Mouse (Mus musculus) cerebellum, adult 18-20 months (tissue): ENCODE results near the gene Gpr37l1.

Experiments used
- DNase-seq, 2 experiments: peaks; one replicate each; pipeline ENCODE4 v3.0.0; 2021

The Gpr37l1 gene

DNA sequence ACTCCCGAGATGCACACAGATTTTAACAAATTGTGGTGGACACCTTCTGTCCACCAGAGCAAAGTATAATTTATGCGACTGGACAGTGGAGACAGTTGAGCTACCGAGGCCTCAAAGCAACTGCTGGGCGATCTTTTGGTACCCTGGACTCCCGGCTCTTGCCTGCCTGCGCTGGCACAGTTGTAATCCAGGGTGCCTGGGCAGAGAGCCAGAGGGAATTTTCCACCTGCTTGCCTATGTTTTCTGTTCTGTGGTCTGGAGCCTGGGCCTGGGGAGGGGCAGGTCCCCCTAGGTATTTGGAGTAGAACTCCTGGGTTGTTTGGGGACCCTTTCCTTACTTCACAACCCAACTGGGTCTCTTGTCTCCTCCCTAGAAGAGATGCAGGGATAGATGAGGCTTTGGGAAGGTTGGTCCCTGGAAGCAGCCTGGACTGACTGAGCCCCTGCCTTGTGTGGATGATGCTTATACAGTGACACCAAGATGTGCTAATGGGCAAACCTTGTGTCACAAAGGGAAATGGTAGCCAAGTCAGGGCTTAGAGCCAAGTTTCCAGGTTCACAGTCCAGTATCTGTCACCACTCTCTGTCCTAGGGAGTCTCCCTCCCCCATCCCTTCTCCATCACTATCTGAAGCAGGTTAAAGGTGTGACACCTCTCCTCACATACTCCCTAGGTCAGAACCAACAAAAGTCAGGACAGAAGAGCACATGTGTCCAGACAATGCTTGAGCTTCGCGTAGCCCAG is 14.6 kb upstream of the Gpr37l1 start:
- DNase-seq: peak; percentile 43 to 47

DNA sequence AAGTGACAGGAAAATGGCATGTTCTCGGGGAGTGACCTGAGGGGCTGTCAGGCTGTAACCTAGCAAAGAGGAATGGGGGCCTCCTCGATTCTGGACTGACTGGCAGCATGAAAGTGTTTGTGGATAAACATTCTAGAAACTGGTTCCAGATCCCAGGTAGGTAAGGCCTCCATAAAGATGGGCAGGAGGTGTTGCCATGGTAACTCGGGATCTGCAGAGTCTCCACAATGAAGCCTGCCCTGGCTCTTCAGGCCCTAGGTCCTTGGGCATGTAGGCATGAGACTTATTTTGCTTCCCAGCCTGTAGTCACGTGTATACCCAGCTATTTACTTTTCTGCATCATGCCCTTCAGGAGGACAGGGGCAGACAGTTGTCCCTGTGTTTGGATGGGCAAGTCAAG is 13.8 kb upstream of the Gpr37l1 start:
- no peak for DNase-seq

DNA sequence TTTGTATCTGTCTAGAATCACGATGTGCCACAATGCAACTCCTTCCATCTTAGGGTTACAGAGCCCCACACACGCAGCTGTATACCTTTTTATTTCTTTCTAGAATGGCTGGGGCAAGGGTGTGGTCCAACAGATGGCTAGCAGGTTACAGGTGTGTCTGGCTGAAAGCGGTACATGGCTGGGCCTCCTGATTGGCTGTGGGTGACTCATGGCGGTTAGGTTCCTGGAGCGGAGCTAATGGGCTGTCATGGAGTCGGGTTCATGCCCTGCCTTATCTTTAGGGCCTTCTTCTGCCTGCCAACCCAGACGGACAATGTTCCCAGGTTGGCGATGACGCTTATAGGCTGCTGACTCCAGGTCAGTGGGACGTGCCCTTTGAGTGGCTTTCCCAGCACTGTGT is 13.3 kb upstream of the Gpr37l1 start:
- no peak for DNase-seq

DNA sequence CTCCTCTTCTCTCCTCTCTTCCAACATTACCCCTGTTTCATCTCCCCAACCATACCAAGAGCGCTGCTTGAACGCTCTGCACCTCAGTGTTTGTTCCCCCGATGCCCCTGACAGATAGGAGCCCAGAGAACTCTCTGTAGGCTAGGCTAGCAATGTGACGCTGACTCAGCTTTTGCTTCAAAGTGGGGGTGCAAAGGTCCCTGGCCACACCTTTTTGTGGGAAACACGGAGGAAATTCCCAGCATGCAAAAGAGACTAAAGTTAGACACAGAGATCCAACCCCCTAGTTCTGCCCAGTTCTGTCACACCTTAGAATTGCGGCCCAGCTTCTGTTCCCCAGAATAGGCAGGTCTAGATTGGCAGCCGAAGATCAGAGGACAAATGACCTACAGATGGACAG is 11.4 kb upstream of the Gpr37l1 start:
- no peak for DNase-seq

DNA sequence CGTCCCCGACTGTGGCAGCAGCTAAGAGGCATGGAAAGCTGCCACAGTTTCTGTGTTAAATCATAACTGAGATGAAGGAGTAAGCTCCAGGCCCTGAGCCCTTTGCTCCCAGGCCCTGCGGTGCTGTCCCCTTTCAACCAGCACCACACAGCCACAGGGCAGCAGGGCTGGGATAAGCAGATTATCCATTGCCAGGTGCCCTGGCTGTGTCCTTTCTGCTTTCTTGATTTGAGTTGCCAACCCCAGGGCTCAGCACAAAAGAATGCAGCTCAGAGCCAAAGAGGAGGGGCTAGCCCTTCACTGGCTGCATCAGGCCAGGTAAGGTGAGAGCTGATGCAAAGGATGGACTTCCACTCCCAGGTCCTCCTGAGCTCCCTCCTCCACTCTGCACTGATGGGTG is 10.2 kb upstream of the Gpr37l1 start:
- DNase-seq: no peak

DNA sequence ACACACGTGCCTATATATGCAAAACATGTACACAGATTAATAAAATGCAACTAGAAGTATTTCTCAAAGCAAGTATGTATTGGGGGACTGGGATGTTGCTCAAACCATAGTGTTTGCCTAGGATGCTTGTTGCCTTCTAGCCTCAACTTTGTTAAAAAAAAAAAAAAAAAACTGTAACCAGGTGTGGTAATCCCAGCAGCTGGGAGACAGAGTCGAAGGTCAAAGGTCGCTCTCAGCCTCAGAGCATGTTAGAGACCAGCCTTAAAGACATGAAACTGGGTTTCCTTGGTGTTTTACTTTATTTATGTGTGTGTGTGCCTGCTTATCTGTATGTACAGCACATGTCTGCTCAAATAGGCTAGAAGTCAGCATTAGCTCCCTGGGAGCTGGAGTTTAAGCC is 7.7 kb upstream of the Gpr37l1 start:
- DNase-seq: no peak

DNA sequence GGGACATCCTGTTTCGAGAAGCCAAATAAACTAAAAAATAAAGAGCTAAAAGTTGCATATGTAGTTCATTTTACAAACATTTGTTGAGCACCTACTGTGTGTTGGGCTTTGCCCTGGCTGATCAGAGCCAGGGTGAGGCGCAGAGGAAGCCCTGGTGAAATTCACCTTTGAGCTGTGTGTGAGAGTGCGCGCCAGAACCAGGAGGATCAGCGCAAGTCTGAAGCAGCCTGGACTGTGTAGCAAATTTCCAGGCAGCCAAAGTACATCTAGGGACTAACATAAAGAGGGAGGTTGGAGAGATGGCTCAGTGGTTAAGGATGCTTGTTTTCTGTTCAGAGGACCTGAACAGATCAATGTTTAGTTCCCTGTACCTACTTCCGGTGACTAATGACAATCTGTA is 5.8 kb upstream of the Gpr37l1 start:
- DNase-seq: no peak

DNA sequence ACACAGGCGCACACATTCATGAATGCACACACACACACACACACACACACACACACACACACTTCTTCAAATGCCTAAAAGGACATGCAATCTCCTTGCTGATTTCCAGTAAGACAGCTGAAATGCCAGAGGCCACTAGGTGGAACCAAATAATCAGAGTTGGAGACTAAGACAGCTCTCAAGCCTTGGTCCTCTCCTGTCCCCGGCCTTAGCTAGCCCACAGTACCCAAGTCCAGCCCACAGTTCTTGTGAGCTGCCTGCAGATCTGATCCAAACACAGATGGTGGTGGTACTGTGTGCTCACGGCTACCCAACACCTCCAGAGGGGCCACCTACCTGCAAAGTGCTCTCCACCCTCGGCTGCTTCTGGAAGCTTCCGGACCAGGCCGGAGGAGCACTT is 4.5 kb upstream of the Gpr37l1 start:
- DNase-seq: peak; percentile 66 to 72

DNA sequence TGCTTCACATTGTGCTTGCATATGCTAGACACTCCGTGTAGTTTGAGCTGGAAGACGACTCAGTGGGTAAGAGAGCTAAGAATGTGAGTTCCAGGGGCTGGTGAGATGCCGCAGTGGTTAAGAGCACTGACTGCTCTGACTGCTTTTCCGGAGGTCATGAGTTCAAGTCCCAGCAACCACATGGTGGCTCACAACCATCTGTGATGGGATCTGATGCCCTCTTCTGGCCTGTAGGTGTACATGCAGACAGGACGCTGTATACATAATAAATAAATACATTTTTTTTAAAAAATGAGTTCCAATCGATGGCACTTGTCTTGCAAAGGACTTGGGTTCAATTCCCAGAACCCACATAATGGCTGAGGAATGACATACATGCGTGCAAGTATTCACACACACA is 3.7 kb upstream of the Gpr37l1 start:
- no peak for DNase-seq

DNA sequence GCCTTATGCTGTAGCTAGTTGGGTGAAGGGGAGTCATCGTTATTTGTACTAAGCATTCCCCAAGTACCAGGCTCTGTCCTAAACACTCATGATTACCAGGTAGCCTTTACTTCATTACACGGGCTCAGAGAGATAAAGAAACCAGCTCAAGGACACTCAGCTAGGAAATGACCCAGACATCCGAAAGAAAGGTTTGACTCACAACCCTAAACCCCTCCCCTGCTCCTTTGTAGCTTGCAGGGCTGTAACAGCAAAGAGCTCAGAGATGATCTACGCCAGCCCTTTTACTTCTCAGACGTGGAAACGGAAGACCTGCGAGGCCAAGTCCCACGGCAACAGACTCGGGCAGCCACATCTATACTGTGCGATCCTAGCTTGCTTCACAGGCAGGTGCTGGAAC is 2.8 kb upstream of the Gpr37l1 start:
- DNase-seq: no peak

DNA sequence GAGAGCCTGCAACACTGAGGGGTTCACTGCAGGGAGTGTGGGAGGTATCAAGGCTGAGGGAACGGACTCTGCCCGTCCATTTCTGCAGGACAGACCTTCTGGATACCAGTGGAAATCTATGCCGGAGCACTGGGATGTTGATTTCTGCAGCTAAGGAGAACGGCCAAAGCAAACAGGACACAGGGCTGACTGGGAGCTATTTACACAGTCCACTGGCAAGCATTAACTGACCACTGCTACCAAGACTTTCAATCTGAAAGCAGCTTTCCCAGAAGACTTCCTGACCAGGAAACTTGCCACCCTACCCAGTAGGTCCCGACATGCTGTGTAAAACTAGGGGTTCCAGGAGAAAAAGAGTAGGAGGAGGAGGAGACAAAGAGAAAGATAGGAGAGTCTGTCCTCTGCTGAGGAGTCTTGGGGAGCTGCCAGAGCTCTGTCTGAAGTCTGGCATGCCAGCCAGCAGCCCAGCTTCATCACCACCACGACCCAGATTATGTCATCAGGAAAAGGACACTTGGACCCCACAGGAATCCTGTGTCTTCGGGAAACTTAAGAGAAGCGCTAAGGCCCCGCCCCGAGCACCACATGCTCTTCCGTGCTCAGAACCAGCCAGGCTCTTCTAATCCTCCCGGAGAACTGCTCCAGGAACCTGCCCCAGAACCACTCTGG is 2.2 kb upstream of the Gpr37l1 start:
- DNase-seq: peak; percentile 37 to 39

DNA sequence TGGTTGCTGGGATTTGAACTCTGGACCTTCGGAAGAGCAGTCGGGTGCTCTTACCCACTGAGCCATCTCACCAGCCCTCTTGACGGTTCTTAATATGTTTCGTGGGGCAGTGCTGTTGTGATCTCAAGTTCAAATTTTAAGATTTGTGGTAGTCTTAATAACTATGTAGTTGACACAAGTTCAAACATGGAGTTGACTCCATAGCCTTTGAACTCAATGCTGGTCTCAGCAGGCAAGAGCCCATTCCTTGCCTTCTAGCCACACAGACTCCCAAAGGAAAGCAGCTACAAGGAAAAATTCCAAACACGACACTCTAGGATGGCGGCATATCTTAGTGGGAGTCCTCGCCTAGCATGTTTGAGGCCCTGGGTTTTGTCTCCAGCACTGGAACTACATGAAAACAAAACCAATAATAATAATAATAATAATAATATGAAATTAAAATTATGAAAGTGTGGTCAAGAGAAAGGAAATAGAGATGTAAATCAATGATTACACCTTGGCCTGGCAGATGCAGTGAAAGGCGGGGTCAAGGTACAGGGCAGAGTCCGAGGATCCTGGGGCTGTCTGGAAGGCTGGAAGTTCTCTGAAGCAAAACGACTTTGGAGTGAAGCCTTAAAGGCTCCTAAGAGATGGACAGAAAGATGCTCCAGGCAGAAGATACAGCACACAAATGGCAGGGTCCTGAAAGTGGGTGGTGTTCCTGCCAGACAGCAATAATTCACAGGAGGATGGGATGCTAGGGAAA is 1.1 kb upstream of the Gpr37l1 start:
- no peak for DNase-seq

DNA sequence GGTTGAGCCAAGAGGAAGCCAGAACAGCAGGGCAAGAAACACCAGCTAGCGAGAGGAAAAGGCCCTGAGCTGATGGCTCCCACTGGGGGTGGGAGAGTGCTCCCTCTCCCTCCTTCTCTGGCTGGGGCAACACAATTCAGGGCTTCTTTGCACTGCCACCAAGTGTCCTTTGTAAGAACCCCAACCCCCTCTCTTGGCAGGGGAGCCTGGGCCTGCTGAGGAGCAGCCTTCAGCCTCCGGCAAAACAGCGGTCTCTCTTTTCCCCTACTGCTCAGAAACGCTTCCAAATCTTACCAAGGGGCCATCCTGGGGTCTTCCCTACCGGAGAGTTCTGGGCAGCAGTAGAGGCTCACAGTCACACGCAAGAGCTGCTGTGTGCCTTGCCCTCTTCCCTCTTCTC is 4.8 kb downstream of the Gpr37l1 start:
- peak; percentile 26 to 47 for DNase-seq

DNA sequence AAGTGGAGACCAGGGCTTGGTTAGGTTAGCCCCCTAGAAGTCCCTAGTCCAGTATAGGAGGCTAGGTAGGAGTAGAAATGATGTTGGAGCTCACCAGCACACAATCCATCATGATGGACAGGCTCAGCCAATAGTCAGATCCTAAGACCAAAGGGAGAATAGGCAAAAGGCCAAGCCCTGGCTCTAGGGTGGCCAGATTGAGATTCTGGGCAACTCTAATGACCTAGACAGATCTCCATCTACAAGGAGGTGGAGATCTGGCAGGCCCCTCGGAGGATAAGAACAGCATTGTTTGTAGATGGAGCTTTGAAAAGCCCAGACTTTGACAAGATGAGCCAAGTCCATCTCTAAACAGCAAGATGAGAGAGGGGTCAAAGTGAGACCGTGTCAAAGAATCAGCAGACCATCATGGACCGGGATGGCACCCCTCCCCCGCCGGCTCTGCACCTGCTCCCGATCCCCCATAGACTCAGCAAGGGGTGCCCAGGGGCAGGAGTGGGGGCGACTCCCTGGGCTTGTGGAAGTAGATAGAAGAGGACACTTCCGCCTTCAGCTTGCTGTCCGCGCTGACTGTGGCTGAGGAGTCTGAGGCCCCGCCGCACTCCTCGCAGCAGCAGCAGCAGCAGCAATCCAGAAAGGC is 7.0 kb downstream of the Gpr37l1 start:
- DNase-seq: peak in 1 of 2 experiments; percentile 9

DNA sequence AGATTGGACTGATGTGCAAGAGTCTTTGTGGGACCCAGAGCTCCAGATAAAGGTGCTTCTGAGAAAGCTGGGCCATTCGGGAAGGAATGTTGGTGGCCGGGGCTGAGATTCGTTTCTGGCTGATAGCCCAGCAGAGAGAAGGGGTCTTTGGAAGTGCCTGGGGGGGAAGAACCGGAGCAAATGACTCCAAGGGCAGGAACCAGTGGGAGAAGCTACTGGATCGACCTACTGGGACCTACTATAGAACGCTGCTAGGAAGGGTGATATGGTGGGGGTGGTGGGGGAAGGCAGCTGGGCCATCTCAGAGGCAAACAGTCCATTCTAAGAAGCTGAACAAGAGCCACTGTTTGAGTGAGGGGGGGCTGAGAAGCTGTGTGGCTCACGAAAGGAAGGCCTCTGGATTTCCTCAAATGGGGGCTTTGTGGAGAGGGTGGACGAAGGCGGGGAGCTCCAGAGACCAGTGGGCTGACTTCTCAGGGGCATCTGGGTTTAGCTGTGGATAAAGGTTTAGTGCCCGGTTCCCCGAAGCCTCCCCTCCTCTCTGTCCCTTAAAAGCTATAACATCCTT is 7.8 kb downstream of the Gpr37l1 start:
- DNase-seq: no peak

DNA sequence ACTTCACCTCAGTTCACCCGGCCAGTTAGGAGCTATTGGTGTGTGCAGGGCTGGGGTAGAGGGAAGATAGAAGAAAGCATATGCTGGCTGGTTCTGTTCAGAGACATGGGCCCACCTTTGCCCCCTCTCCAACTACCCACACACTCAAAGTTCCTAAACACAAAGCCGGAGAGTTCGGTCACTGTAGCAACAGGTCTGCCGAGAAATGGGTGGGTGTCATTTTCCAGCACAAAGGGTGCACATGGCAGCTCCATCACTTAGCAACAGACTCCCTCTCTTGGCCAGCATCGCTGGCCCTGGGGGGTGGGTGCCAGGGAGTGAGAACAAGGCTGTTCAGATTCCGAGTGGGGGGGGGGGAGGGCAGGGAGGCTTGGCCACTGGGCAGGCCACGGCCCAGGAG is 8.4 kb downstream of the Gpr37l1 start:
- DNase-seq: peak in 1 of 2 experiments; percentile 11

DNA sequence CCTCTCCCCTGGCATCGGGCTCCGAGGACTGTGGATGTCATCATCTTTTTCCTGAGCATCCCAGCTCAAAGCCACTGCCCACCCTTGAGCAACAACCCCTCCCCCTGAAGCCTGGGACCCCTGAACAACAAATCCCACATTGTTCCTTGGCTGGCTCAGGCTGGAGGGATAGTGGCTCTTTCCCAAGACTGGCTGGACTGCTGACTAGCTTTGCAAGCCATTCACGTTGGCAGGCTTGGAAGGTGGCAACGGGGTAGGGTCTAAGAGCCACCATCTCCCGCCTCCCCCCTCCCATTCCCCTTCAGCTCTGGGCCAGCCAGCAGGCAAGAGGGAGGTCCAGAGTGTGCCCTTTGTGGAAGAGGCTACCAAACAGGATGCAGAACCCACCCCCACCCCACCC is 8.8 kb downstream of the Gpr37l1 start:
- DNase-seq: peak; percentile 14 to 35

DNA sequence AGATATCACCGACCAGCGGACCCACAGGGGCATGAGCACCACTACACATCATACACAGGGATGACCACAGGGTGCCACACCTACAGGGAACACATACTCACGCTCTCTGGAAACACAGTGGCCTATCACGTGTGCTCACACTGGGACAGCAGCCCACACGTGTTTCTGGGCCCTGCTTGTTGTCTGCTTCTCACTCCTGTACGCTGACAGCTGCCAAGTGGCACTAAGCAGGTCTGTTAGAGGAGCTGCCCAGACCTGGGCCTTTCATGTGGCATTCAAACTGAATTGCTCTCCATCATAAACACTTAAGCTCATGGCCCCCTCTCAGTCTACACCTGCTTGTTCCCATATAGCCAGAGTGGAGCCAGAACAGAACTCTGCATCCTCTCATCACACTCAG is 11.2 kb downstream of the Gpr37l1 start:
- DNase-seq: peak in 1 of 2 experiments; percentile 6

DNA sequence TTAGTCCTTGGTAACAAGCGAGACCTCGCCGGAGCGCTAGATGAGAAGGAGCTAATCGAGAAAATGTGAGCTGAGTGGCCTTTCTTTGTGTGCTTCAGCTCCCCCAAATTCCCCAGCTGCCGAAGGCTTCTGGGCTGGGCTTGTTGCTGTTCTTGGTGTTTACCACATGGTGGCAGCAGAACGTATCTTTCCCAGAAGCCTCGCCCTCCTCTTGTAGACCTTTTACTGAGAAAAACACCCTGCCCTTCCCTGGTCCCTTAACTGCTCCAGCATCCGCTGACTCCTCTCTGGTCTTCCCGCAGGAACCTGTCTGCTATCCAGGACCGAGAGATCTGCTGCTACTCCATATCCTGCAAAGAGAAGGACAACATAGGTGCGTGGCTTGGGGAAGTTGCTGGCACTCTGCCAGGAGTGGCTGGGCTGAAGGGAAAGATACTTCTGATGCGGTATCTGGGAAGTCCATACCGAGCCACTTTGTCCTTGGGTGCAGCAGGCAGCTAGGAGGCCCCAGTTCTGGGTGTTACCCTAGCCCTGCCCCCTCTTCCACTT is 13.0 kb downstream of the Gpr37l1 start:
- peak; percentile 82 to 83 for DNase-seq

DNA sequence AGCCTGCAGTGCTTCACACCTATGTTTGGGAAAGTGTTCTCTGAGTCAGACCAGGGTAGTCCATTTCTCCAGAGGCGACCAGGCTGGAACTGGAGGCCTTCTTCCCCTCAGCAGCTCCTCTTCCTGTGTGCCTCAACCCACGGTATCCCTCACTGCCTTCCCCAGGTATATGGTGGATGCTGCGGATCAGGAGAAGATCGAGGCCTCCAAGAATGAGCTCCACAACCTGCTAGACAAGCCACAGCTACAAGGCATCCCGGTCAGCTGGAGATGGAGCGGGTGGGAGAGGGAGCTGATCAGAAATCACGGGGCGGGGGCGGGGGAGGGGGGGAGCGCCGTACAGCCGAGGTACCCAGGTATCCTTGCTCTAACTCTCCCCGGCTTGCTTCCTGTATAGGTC is 13.5 kb downstream of the Gpr37l1 start:
- no peak for DNase-seq

DNA sequence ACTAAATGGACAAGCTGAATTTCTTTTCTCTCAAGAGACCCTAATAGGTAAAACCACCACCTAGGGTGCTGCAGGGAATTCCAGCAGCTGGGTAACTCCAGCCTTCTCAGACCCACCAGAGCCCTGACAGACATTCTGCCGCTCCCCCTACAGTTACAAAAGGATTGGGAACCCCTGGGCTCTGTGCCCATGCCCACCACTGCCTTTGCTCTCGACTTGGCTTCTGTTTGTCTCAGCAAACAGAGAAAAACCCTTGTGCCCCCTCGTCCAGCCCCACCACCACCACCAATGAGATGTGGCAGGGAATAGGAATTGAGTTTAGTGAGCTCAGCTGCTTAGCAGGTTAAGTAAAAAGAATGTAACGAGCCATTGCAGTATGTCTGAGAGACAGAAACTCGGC is 18.5 kb downstream of the Gpr37l1 start:
- DNase-seq: peak in 1 of 2 experiments; percentile 25

DNA sequence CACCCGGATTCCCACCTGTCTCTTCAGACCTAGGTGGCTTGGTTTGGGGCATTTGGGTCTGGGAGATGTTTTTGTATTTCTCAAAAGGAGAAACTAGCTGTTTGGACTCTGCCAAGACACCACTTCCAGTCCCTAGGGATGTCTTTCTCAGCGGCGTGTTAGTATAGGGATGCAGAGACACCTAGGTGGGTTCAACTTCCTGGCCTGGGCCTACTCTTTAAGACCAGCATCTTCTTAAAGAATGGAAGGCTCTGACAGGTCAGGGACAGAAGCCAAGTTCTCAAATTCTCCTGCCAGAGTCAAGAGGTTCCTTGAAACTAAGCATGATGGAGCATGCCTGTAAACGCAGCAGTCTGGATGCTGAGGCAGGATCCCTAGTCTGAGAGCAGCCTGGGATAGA is 19.0 kb downstream of the Gpr37l1 start:
- no peak for DNase-seq

DNA sequence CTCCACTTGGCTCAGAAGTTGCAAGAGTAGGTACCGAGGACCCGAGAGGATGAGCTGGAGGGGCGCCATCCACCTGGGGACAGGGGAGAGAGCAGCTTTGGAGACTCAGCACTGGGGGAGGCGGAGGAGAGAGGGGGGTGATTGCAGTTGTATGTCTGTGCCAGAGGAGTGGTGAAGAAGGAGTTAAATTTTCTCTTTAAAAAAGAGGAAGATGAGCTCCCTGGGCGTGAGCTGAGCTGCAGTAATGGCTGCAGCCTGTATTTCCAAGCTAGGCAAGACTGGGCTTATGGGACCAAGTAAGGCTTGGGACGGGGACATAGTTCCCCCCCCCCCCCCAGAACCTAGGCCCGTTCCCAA is 19.8 kb downstream of the Gpr37l1 start:
- no peak for DNase-seq
